ENCODE assay signal across 13 mouse cellular contexts in the genomic region with DNA sequence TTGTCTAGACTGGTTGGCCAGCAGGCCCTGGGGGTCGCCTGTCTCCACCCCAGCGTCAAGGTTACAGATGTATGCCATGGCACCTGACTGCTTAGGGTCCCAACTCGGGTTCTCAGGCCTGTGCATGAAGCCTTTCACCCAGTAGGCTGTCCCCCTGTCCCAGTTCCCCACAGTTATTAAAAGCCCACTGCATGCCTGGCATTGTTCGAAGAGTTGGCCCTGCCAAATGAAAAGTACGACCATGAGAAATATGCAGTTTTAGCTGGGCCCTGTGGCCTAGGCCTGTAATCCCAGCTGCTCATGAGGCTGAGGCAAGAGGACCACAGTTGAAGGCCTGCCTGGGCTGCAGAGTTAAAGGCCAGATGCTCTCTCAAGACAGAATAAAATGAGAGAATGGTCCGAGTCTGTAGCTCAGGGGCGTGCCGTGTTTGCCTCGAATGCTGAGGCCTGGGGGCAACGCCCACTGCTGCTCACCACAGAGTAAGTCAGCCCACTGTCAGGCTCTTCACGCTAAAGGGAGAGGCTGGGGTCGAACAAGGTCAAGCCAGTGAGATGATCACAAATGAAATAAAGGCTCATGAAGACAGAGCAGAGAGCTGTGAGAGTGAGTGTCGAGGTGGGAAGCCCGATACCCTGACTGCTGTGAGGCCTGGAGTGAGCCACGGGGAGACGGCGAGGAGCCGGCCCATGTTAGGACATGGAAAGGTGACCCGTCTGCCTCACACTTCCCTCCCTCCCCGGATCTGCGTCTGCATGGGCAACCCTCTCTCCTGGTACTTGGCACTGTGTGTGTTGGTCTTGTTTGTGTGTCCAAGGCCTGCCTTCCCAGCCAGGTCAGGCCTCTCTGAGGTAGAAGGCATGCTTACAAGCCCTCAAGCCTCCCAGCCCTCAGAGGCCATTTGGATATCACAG.
DNase-seq lines count a peak whose midpoint lies in the region; ATAC-seq lines count a peak whose summit lies in the region.
"Had no signal": no experiment of that assay in that cellular context is flagged by ENCODE, and none has a peak within 500 bp of the region (broad histone marks: within the 10 kb centered on the region; RNA-seq: fewer than 3 reads in every experiment).

No protein-coding gene starts in this region.

- peaks cover 30% of the 10 kb centered on the region for H3K4me1 ChIP-seq in liver, embryonic 11.5 days (replicated peaks; ENCODE audit: control insufficient read depth, insufficient read depth, low read length)
- H3K4me1 ChIP-seq in hindbrain, embryonic 12.5 days: peaks cover 63% of the 10 kb centered on the region

- 75% methylated on average over 21 of the region's 21 CpGs for WGBS in liver, embryonic 11.5 days
- 65% methylated on average over 21 of the region's 21 CpGs for WGBS in hindbrain, embryonic 12.5 days

- H3K27ac ChIP-seq in liver, embryonic 11.5 days (ENCODE audit: low read depth, low read length): no peak overlapping the region; the same call in 1 of the 2 replicates
- 0 out of 2 replicates have a peak overlapping the region, but pooled peaks have one; percentile 41 for H3K27ac ChIP-seq in hindbrain, embryonic 12.5 days
- H3K27ac ChIP-seq: liver, embryonic 12.5 days had no signal

- no peak overlapping the region for H3K4me2 ChIP-seq in liver, embryonic 11.5 days
- H3K4me2 ChIP-seq in hindbrain, embryonic 12.5 days (replicated peaks): no peak overlapping the region
- H3K4me2 ChIP-seq: kidney, embryonic 15.5 days; liver, embryonic 12.5 days had no signal

- peak overlapping the region; percentile 5; the same call in 1 of the 2 replicates for H3K9ac ChIP-seq in liver, embryonic 11.5 days (ENCODE audit: low read depth, low read length)
- H3K9ac ChIP-seq in hindbrain, embryonic 12.5 days: no peak overlapping the region
- H3K9ac ChIP-seq: kidney, embryonic 15.5 days; liver, embryonic 12.5 days had no signal

- no peak overlapping the region for H3K4me3 ChIP-seq in liver, embryonic 11.5 days (ENCODE audit: low read depth, low read length)
- no peak overlapping the region for H3K4me3 ChIP-seq in hindbrain, embryonic 12.5 days
- H3K4me3 ChIP-seq: kidney, embryonic 15.5 days; liver, embryonic 12.5 days had no signal

- no peaks in the 10 kb centered on the region for H3K36me3 ChIP-seq in liver, embryonic 11.5 days (ENCODE audit: control insufficient read depth, insufficient read depth, low read length)
- no peaks in the 10 kb centered on the region for H3K36me3 ChIP-seq in hindbrain, embryonic 12.5 days
- H3K36me3 ChIP-seq: kidney, embryonic 15.5 days; liver, embryonic 12.5 days had no signal

- H3K27me3 ChIP-seq in liver, embryonic 11.5 days (replicated peaks; ENCODE audit: control insufficient read depth, insufficient read depth, low read length): no peaks in the 10 kb centered on the region
- no peaks in the 10 kb centered on the region for H3K27me3 ChIP-seq in hindbrain, embryonic 12.5 days
- H3K27me3 ChIP-seq: kidney, embryonic 15.5 days; liver, embryonic 12.5 days; Patski had no signal

- ATAC-seq in liver, embryonic 11.5 days (replicated peaks; ENCODE audit: low FRiP score): no peak
- no peak for ATAC-seq in hindbrain, embryonic 12.5 days (ENCODE audit: low FRiP score)
- ATAC-seq: liver, embryonic 12.5 days; Patski had no signal

- peak; percentile 56 for DNase-seq in gastrocnemius, postnatal 14 days
- DNase-seq in gastrocnemius, postnatal 36 days: no peak
- DNase-seq in liver, embryonic 11.5 days (ENCODE audit: low spot score): no peak
- no peak for DNase-seq in liver
- DNase-seq in Muller cell, postnatal 12 days (ENCODE audit: inconsistent ontology term): peak; percentile 75
- DNase-seq in testis, postnatal 10 days (ENCODE audit: low spot score): no peak
- no peak for DNase-seq in embryo, embryonic 10 days (ENCODE audit: low spot score)
- DNase-seq: B cell, adult 2 months; cerebellum, adult 9-10 months had no signal

- intact Hi-C loops in gastrocnemius, postnatal 14 days (cut with DNase I; ENCODE audit: low total_unique reads): no loop called here
- intact Hi-C loops in gastrocnemius, postnatal 36 days (cut with DNase I): no loop called here

- no peaks in the 10 kb centered on the region for H3K9me3 ChIP-seq in liver, embryonic 11.5 days (ENCODE audit: control insufficient read depth, low read length)
- H3K9me3 ChIP-seq in hindbrain, embryonic 12.5 days (replicated peaks): no peaks in the 10 kb centered on the region
- H3K9me3 ChIP-seq: kidney, embryonic 15.5 days; liver, embryonic 12.5 days had no signal

Comparison
In these comparisons a context has a peak if more than half of its experiments do, and no peak if none do; other contexts are left out.
1. DNase-seq: peak in gastrocnemius, postnatal 14 days (single experiment) and Muller cell, postnatal 12 days (single experiment); none in gastrocnemius, postnatal 36 days (0 of 2), liver, embryonic 11.5 days (single experiment), liver (single experiment), testis, postnatal 10 days (single experiment) and embryo, embryonic 10 days (single experiment).